Mouse (Mus musculus) small intestine, adult 2 months (tissue): Measurements from ENCODE around the gene Pou1f1.

ENCODE experiments used
- CTCF ChIP-seq: fragments of 200-500 bp; IDR thresholded peaks from 2 replicates; pipeline ENCODE4 v1.5.1; 2012; ENCODE audit warnings: low read depth, mild to moderate bottlenecking, control low read depth, inconsistent platforms, low read length, moderate library complexity, mixed read lengths; ENCODE audit not compliant: insufficient replicate concordance, insufficient read length; ENCODE audit errors: extremely low read depth
- POLR2A ChIP-seq: fragments of 200-500 bp; IDR thresholded peaks from 2 replicates; pipeline ENCODE4 v1.6.1; 2012; ENCODE audit warnings: low read depth, mild to moderate bottlenecking, control low read depth, inconsistent platforms, low read length, moderate library complexity

GRCm38 (mm10) chr16:65529589-65529988 is 9.3 kb downstream of the Pou1f1 start:
- TF ChIP-seq CTCF (no peak), POLR2A (no peak)
